Mouse (Mus musculus) neutrophil, adult 5-6 weeks (primary cell): Measurements from ENCODE around the gene Gramd2. TPM values are rescaled to one million over a fixed set of nuclear protein-coding genes. Genes with fewer than 3 reads are reported as not detected.

ENCODE experiments used
- ATAC-seq: fragments of 151-379, 151-347 bp; 2 replicates; pipeline ENCODE4 v1.8.0; 2017; ENCODE audit warnings: mild to moderate bottlenecking, moderate TSS enrichment; ENCODE audit not compliant: insufficient number of reproducible peaks, poor library complexity, low FRiP score, severe bottlenecking; ENCODE audit errors: extremely low read depth
- total RNA-seq: library from RNA; stranded (forward); fragments of 200-1000 nt; gene quantifications from 2 replicates; pipeline ENCODE4 v1.2.3, GENCODE M21; 2017

Gramd2 gene
- total RNA-seq, 1 experiment from 2014 or later: 0.35 TPM

- peak; percentile 21; the same call in 1 of the 2 replicates for ATAC-seq
Observed at GRCm38 (mm10) chr9:59706850-59707825, 27.2 kb downstream of the Gramd2 start.

- no peak for ATAC-seq
Observed at GRCm38 (mm10) chr9:59709225-59709624, 29.3 kb downstream of the Gramd2 start.

GRCm38 (mm10) chr9:59716275-59716898, 36.4 kb downstream of the Gramd2 start:
- ATAC-seq: no peak

- ATAC-seq: no peak
Observed at GRCm38 (mm10) chr9:59718237-59718636, 38.3 kb downstream of the Gramd2 start.

- no peak for ATAC-seq
Observed at GRCm38 (mm10) chr9:59721144-59721543, 41.2 kb downstream of the Gramd2 start.

- ATAC-seq: peak; percentile 63; the same call in 1 of the 2 replicates
Observed at GRCm38 (mm10) chr9:59723096-59723657, 43.2 kb downstream of the Gramd2 start.

GRCm38 (mm10) chr9:59723791-59724442, 44.0 kb downstream of the Gramd2 start:
- no peak for ATAC-seq

- no peak for ATAC-seq
Observed at GRCm38 (mm10) chr9:59725515-59725914, 45.6 kb downstream of the Gramd2 start.

- ATAC-seq: no peak
Observed at GRCm38 (mm10) chr9:59727569-59728286, 47.8 kb downstream of the Gramd2 start.

- no peak for ATAC-seq
Observed at GRCm38 (mm10) chr9:59731136-59731535, 51.2 kb downstream of the Gramd2 start.

- no peak for ATAC-seq
Observed at GRCm38 (mm10) chr9:59733075-59733474, 53.1 kb downstream of the Gramd2 start.

- ATAC-seq: no peak
Observed at GRCm38 (mm10) chr9:59735394-59735793, 55.5 kb downstream of the Gramd2 start.

- no peak for ATAC-seq
Observed at GRCm38 (mm10) chr9:59740593-59740992, 60.6 kb downstream of the Gramd2 start.

GRCm38 (mm10) chr9:59743903-59744302, 64.0 kb downstream of the Gramd2 start:
- ATAC-seq: no peak

- ATAC-seq: no peak
Observed at GRCm38 (mm10) chr9:59748387-59748786, 68.4 kb downstream of the Gramd2 start.

GRCm38 (mm10) chr9:59748969-59749368, 69.0 kb downstream of the Gramd2 start:
- ATAC-seq: no peak

GRCm38 (mm10) chr9:59749581-59750265, 69.8 kb downstream of the Gramd2 start:
- ATAC-seq: no peak
